Mouse (Mus musculus): ENCODE measurements around the gene Traf4. TPM values are rescaled to one million over a fixed set of nuclear protein-coding genes. Genes with fewer than 3 reads are reported as not detected.

Gene Traf4
- total and polyA plus RNA-seq, 3 experiments, result 34.4 to 42.0 TPM; not detected in 1

DNA sequence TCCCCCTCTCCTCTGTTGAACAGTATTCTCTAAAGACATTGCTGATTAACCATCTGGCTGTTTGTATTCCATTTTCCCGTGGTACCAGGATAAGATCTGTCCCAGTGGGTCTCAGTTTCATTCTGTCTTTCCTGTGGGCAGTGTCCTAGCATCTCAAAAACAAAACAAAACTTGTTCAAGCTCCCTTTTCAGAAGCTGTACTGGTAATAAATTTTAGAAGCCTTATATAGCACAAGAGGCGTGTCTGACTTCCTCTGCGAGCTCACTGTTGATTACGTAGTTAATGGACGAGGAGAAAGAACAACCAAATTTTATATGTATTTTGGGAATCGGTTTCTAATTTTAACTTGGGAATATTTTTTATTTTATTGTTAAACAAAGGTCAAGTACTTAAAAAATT, 39.7 kb downstream of the Traf4 start:
- H3K4me3 ChIP-seq (ENCODE audit: control insufficient read depth in 1 of 2, insufficient read depth in 1 of 2, low read depth in 2 of 2, low read length in 2 of 2), result peak overlapping the region; percentile 52 to 86
- no peak; the same call in 1 of the 2 replicates for TF ChIP-seq MYC (IDR thresholded peaks at IDR 0.05; ENCODE audit: low read depth, low read length)
- no peak for TF ChIP-seq KAT2A (conservative IDR thresholded peaks at IDR 0.05; ENCODE audit: low read depth, low read length)
- TF ChIP-seq CTCF (IDR thresholded peaks at IDR 0.05 in 2 of 3, conservative IDR thresholded peaks at IDR 0.05 in 1 of 3; ENCODE audit: control insufficient read depth in 1 of 3, insufficient read depth in 1 of 3, low read depth in 2 of 3, low read length in 3 of 3, poor library complexity in 1 of 3, severe bottlenecking in 1 of 3), result no peak
- TF ChIP-seq TAL1 (IDR thresholded peaks at IDR 0.05; ENCODE audit: low read length), result no peak
- 0 out of 2 replicates have a peak, but pooled peaks have one; percentile 32 for TF ChIP-seq ZNF384 (IDR thresholded peaks at IDR 0.05; ENCODE audit: low read depth, low read length)
- TF ChIP-seq MAX (IDR thresholded peaks at IDR 0.05; ENCODE audit: low read length), result no peak
- TF ChIP-seq UBTF (IDR thresholded peaks at IDR 0.05; ENCODE audit: borderline replicate concordance, insufficient read depth, low read depth, low read length), result no peak
- peak; percentile 56; the same call in 1 of the 2 replicates for TF ChIP-seq MXI1 (IDR thresholded peaks at IDR 0.05; ENCODE audit: low read depth, low read length)
- TF ChIP-seq ZKSCAN1 (IDR thresholded peaks at IDR 0.05; ENCODE audit: low read depth, low read length), result no peak
- TF ChIP-seq NRF1 (IDR thresholded peaks at IDR 0.05; ENCODE audit: insufficient read depth, low read depth, low read length, poor library complexity, severe bottlenecking), result no peak
- 0 out of 2 replicates have a peak, but pooled peaks have one; percentile 12 for TF ChIP-seq ETS1 (IDR thresholded peaks at IDR 0.05; ENCODE audit: low read depth, low read length)
- no peak for TF ChIP-seq CHD1 (IDR thresholded peaks at IDR 0.05; ENCODE audit: low read depth, low read length)
- TF ChIP-seq MAZ (IDR thresholded peaks at IDR 0.05; ENCODE audit: low read depth, low read length), result no peak
- 0 out of 4 replicates have a peak, but pooled peaks of 1 of the 2 experiments have one; percentile 13 for TF ChIP-seq EP300 (IDR thresholded peaks at IDR 0.05; ENCODE audit: low read depth in 1 of 2, low read length in 2 of 2)
- TF ChIP-seq USF2 (IDR thresholded peaks at IDR 0.05; ENCODE audit: borderline replicate concordance in 1 of 2, insufficient read depth in 1 of 2, low read depth in 1 of 2, low read length in 2 of 2), result no peak
- peak; percentile 35; the same call in 1 of the 2 replicates for TF ChIP-seq SIN3A (IDR thresholded peaks at IDR 0.05; ENCODE audit: low read length)
- peak overlapping the region; percentile 63 for H3K9ac ChIP-seq (ENCODE audit: control insufficient read depth, low read depth, low read length, poor library complexity, severe bottlenecking)
- H3K9me3 ChIP-seq (replicated peaks; ENCODE audit: insufficient read depth, low read length), result no peaks in the 10 kb centered on the region
- DNase-seq (ENCODE audit: low read depth, low spot score), result peak; percentile 61
- peak overlapping the region; percentile 62 for H3K27ac ChIP-seq (ENCODE audit: control insufficient read depth, low read depth, low read length)
- H3K36me3 ChIP-seq (ENCODE audit: control insufficient read depth in 1 of 2, insufficient read depth in 2 of 2, low read length in 2 of 2), result peaks cover 0 to 55% of the 10 kb centered on the region in 2 experiments; a peak in 2 of 4 replicates
- peaks cover 8% of the 10 kb centered on the region; the same call in 1 of the 2 replicates for H3K79me2 ChIP-seq (ENCODE audit: control insufficient read depth, insufficient read depth, low read length, poor library complexity)
- H3K27me3 ChIP-seq (ENCODE audit: control insufficient read depth in 1 of 2, insufficient read depth in 2 of 2, low read length in 2 of 2), result no peaks in the 10 kb centered on the region
- H3K4me1 ChIP-seq (ENCODE audit: control insufficient read depth in 1 of 2, insufficient read depth in 2 of 2, low read length in 2 of 2), result peaks cover 37 to 39% of the 10 kb centered on the region in 2 experiments

DNA sequence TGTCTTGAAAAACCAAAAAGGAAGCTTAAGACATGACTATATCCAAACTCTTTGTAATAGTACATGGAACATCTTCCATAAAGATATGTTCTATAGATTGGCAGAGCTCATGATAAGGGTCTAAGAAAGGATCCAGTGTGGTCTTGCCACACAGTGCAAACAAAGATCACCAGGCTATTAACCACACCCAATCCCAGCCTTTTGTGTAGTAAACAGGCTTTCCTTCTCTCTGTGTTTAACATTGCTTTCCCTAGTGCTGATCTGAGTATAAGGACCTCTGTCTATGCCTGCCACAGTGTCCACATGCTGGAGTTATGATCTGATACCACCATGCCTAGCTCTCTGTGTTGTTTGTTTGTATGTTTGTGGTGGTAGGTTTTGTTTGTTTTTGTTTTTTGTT, 41.6 kb downstream of the Traf4 start:
- Histone ChIP-seq H3K27ac (ENCODE audit: control insufficient read depth, low read depth, low read length) (no peak overlapping the region), H3K27me3 (ENCODE audit: control insufficient read depth in 1 of 2, insufficient read depth in 2 of 2, low read length in 2 of 2) (no peaks in the 10 kb centered on the region), H3K79me2 (ENCODE audit: control insufficient read depth, insufficient read depth, low read length, poor library complexity) (peaks cover 11% of the 10 kb centered on the region; the same call in 1 of the 2 replicates), H3K4me1 (ENCODE audit: control insufficient read depth in 1 of 2, insufficient read depth in 2 of 2, low read length in 2 of 2) (peaks cover 29 to 44% of the 10 kb centered on the region in 2 experiments), H3K4me3 (ENCODE audit: control insufficient read depth in 1 of 2, insufficient read depth in 1 of 2, low read depth in 2 of 2, low read length in 2 of 2) (no peak overlapping the region), H3K36me3 (ENCODE audit: control insufficient read depth in 1 of 2, insufficient read depth in 2 of 2, low read length in 2 of 2) (peaks cover 0 to 57% of the 10 kb centered on the region in 2 experiments; a peak in 2 of 4 replicates), H3K9me3 (replicated peaks; ENCODE audit: insufficient read depth, low read length) (no peaks in the 10 kb centered on the region), H3K9ac (ENCODE audit: control insufficient read depth, low read depth, low read length, poor library complexity, severe bottlenecking) (no peak overlapping the region)
- DNase-seq (ENCODE audit: low read depth, low spot score), result no peak
- no peak for TF ChIP-seq RCOR1 (IDR thresholded peaks at IDR 0.05; ENCODE audit: low read depth, low read length)
- 0 out of 2 replicates have a peak, but pooled peaks have one; percentile 4 for TF ChIP-seq GATA1 (IDR thresholded peaks at IDR 0.05; ENCODE audit: low read depth, low read length)
- no peak for TF ChIP-seq ZC3H11A (IDR thresholded peaks at IDR 0.05; ENCODE audit: low read depth, low read length)
- TF ChIP-seq SIN3A (IDR thresholded peaks at IDR 0.05; ENCODE audit: low read length), result peak; percentile 21; the same call in 1 of the 2 replicates
